Mouse (Mus musculus): Measurements from ENCODE around the gene Cpt1b. TPM values are rescaled to one million over a fixed set of nuclear protein-coding genes. Genes with fewer than 3 reads are reported as not detected.

The Cpt1b gene
- total RNA-seq, 2 experiments from 2014 or later: 4.4 to 6.9 TPM

Other genes with a start within 250 kb of the Cpt1b start
- 9.6 and 14.2 TPM in 2 replicates for gene Plxnb2, start 245.1 kb downstream of the Cpt1b start, total RNA-seq (2015; ENCODE audit: low replicate concordance)
- 4.9 and 6.9 TPM in 2 replicates for gene Plxnb2, start 245.1 kb downstream of the Cpt1b start, total RNA-seq (2017; ENCODE audit: low replicate concordance)
- gene Dennd6b, start 229.4 kb downstream of the Cpt1b start, total RNA-seq (2015; ENCODE audit: low replicate concordance): not detected in 2 replicates
- 0.84 and 1.7 TPM in 2 replicates for gene Dennd6b, start 229.4 kb downstream of the Cpt1b start, total RNA-seq (2017; ENCODE audit: low replicate concordance)
- gene Ppp6r2, start 214.3 kb downstream of the Cpt1b start, total RNA-seq (2015; ENCODE audit: low replicate concordance): 18.1 and 19.6 TPM in 2 replicates
- gene Ppp6r2, start 214.3 kb downstream of the Cpt1b start, total RNA-seq (2017; ENCODE audit: low replicate concordance): 26.2 and 47.5 TPM in 2 replicates
- gene Sbf1, start 110.6 kb downstream of the Cpt1b start, total RNA-seq (2015; ENCODE audit: low replicate concordance): 38.9 and 39.6 TPM in 2 replicates
- gene Sbf1, start 110.6 kb downstream of the Cpt1b start, total RNA-seq (2017; ENCODE audit: low replicate concordance): 11.2 and 22.4 TPM in 2 replicates
- not detected in 2 replicates for gene Adm2, start 103.1 kb downstream of the Cpt1b start, total RNA-seq (2015; ENCODE audit: low replicate concordance)
- gene Adm2, start 103.1 kb downstream of the Cpt1b start, total RNA-seq (2017; ENCODE audit: low replicate concordance): not detected in 2 replicates
- gene Miox, start 91.5 kb downstream of the Cpt1b start, total RNA-seq (2015; ENCODE audit: low replicate concordance): not detected in 2 replicates
- not detected in 2 replicates for gene Miox, start 91.5 kb downstream of the Cpt1b start, total RNA-seq (2017; ENCODE audit: low replicate concordance)
- 18.6 and 21.3 TPM in 2 replicates for gene Lmf2, start 70.2 kb downstream of the Cpt1b start, total RNA-seq (2015; ENCODE audit: low replicate concordance)
- gene Lmf2, start 70.2 kb downstream of the Cpt1b start, total RNA-seq (2017; ENCODE audit: low replicate concordance): 8.3 and 9.1 TPM in 2 replicates
- 30.6 and 48.1 TPM in 2 replicates for gene Ncaph2, start 70.1 kb downstream of the Cpt1b start, total RNA-seq (2015; ENCODE audit: low replicate concordance)
- gene Ncaph2, start 70.1 kb downstream of the Cpt1b start, total RNA-seq (2017; ENCODE audit: low replicate concordance): 60.7 and 118 TPM in 2 replicates
- gene Sco2, start 52.0 kb downstream of the Cpt1b start, total RNA-seq (2015; ENCODE audit: low replicate concordance): 1.3 and 5.2 TPM in 2 replicates
- 0.68 and 2.1 TPM in 2 replicates for gene Sco2, start 52.0 kb downstream of the Cpt1b start, total RNA-seq (2017; ENCODE audit: low replicate concordance)
- not detected in 2 replicates for gene Tymp, start 48.8 kb downstream of the Cpt1b start, total RNA-seq (2015; ENCODE audit: low replicate concordance)
- not detected in 2 replicates for gene Tymp, start 48.8 kb downstream of the Cpt1b start, total RNA-seq (2017; ENCODE audit: low replicate concordance)
- not detected in 2 replicates for gene Odf3b, start 46.6 kb downstream of the Cpt1b start, total RNA-seq (2015; ENCODE audit: low replicate concordance)
- gene Odf3b, start 46.6 kb downstream of the Cpt1b start, total RNA-seq (2017; ENCODE audit: low replicate concordance): 2.3 TPM in 1 of 2 replicates, not detected in the other
- gene Klhdc7b, start 40.9 kb downstream of the Cpt1b start, total RNA-seq (2015; ENCODE audit: low replicate concordance): not detected in 2 replicates
- gene Klhdc7b, start 40.9 kb downstream of the Cpt1b start, total RNA-seq (2017; ENCODE audit: low replicate concordance): not detected in 2 replicates
- not detected in 2 replicates for gene Syce3, start 15.4 kb downstream of the Cpt1b start, total RNA-seq (2015; ENCODE audit: low replicate concordance)
- gene Syce3, start 15.4 kb downstream of the Cpt1b start, total RNA-seq (2017; ENCODE audit: low replicate concordance): not detected in 2 replicates
- 0.58 and 1.0 TPM in 2 replicates for gene C730034F03Rik, start 3.7 kb upstream of the Cpt1b start, total RNA-seq (2015; ENCODE audit: low replicate concordance)
- 1.4 and 5.3 TPM in 2 replicates for gene C730034F03Rik, start 3.7 kb upstream of the Cpt1b start, total RNA-seq (2017; ENCODE audit: low replicate concordance)
- gene Gm44502, start 3.8 kb upstream of the Cpt1b start, total RNA-seq (2015; ENCODE audit: low replicate concordance): not detected in 2 replicates
- 0.14 TPM in 1 of 2 replicates, not detected in the other for gene Gm44502, start 3.8 kb upstream of the Cpt1b start, total RNA-seq (2017; ENCODE audit: low replicate concordance)
- 82.0 and 92.2 TPM in 2 replicates for gene Chkb, start 4.0 kb upstream of the Cpt1b start, total RNA-seq (2015; ENCODE audit: low replicate concordance)
- 28.6 and 30.9 TPM in 2 replicates for gene Chkb, start 4.0 kb upstream of the Cpt1b start, total RNA-seq (2017; ENCODE audit: low replicate concordance)
- gene Mapk8ip2, start 28.1 kb upstream of the Cpt1b start, total RNA-seq (2015; ENCODE audit: low replicate concordance): 0.19 and 0.21 TPM in 2 replicates
- gene Mapk8ip2, start 28.1 kb upstream of the Cpt1b start, total RNA-seq (2017; ENCODE audit: low replicate concordance): 0.14 and 0.34 TPM in 2 replicates
- gene Arsa, start 51.6 kb upstream of the Cpt1b start, total RNA-seq (2015; ENCODE audit: low replicate concordance): 0.42 TPM in 1 of 2 replicates, not detected in the other
- gene Arsa, start 51.6 kb upstream of the Cpt1b start, total RNA-seq (2017; ENCODE audit: low replicate concordance): 1.5 and 2.2 TPM in 2 replicates
- 0.63 and 0.77 TPM in 2 replicates for gene Shank3, start 73.8 kb upstream of the Cpt1b start, total RNA-seq (2015; ENCODE audit: low replicate concordance)
- gene Shank3, start 73.8 kb upstream of the Cpt1b start, total RNA-seq (2017; ENCODE audit: low replicate concordance): 0.98 and 1.0 TPM in 2 replicates
- gene Acr, start 142.5 kb upstream of the Cpt1b start, total RNA-seq (2015; ENCODE audit: low replicate concordance): not detected in 2 replicates
- not detected in 2 replicates for gene Acr, start 142.5 kb upstream of the Cpt1b start, total RNA-seq (2017; ENCODE audit: low replicate concordance)
- gene Rabl2, start 166.1 kb upstream of the Cpt1b start, total RNA-seq (2015; ENCODE audit: low replicate concordance): 0.84 and 5.0 TPM in 2 replicates
- gene Rabl2, start 166.1 kb upstream of the Cpt1b start, total RNA-seq (2017; ENCODE audit: low replicate concordance): 4.5 and 5.6 TPM in 2 replicates